Mouse (Mus musculus): ENCODE results near the gene Tsc2.
A peak's percentile ranks its signal among the peaks of the same experiment; 100 is the strongest.
"Not testable (repeated sequence)": the region's sequence is repeated elsewhere in the genome, so short reads cannot be mapped to it uniquely, and the experiment has no call there.

Tsc2 gene

GRCm38 (mm10) chr17:24632167-24632812, at the start of gene Tsc2, which contains the start of gene Nthl1:
Gene Tsc2 (minus strand): TSS chr17:24632630.
Gene Nthl1 (plus strand): TSS chr17:24632680.
- DNase-seq, result peak; percentile 87 to 93

- no peak for DNase-seq
Measured at GRCm38 (mm10) chr17:24677500-24678080, 45.2 kb upstream of the Tsc2 start.

GRCm38 (mm10) chr17:24676877-24677276, 44.4 kb upstream of the Tsc2 start:
- DNase-seq, result no peak

GRCm38 (mm10) chr17:24676187-24676586, 43.8 kb upstream of the Tsc2 start:
- DNase-seq, result peak; percentile 70 to 82

- no peak for DNase-seq
Measured at GRCm38 (mm10) chr17:24674277-24674676, 41.8 kb upstream of the Tsc2 start.

DNA sequence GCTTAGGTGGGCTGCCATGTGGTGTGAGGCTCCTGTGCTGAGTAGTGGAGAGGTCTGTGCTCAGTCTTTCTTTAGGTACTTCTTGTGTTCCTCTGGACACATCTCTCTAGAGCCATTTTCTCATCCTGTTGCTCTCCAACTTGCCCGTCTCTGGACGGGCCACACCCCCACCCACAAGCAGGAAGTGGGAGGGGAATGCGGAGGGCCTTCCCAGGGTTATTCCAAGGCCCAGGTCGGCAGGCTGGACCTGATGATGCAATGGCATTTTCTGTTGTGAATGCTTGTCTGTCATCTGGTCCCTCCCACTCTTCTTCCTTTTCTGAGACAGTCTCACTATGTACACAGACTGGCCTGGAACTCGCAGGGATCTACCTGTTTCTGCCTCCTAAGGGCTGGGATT, 39.7 kb upstream of the Tsc2 start:
- peak; percentile 62 to 87 for DNase-seq

GRCm38 (mm10) chr17:24671346-24671745, 38.9 kb upstream of the Tsc2 start:
- DNase-seq, result no peak

DNA sequence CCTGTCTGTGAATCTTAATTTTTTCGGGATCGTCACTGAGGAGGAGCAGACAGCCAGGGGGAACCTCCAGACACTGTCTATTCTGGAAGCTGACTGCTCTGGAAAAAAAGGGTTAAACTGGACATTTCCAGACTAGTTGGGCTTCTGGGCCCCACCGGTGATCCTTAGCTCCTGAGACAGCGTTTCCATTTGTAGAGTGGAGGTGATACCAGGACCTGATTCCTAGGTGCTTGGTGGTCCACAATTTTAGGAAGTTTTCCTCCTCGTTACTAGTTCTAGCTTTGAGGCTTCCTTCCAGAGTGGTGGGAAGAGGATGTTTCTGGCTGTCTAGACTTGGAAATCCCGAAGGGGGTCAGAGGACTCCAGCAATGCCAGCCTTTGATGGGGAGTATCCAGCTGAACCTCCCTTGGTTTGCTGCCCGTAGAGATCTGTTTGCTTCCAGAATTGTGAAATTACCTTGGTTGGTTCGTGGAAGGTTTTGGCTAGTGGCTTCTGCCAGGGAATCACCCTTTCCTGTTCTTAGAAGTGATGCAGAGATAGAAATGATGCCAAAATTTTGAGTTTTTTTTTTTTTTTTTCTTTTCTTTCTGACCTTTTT, 37.9 kb upstream of the Tsc2 start:
- DNase-seq, result no peak

- DNase-seq, result peak; percentile 97
Measured at GRCm38 (mm10) chr17:24669545-24670245, 37.3 kb upstream of the Tsc2 start, which contains the start of gene Zfp598. Gene Zfp598 (plus strand): TSS chr17:24669687.

GRCm38 (mm10) chr17:24669214-24669544, 36.7 kb upstream of the Tsc2 start:
- not testable (repeated sequence) for DNase-seq

DNA sequence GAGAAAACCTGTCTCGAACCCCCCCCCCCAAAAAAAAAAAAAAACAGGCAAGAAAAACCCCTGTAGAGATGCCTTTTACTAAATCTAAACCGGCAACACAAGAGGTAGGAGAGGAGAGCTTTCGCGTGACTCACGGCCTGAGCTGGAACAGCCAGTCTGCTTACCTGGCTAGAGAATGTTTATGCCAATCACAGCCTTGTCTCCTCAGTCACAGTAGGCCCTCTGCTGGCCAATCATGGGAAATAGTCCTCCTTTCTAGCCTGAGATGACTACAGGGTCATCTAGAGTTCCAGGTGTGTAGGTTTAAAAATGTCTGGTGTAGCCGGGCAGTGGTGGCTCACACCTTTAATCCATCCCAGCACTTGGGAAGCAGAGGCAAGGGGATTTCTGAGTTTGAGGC, 35.0 kb upstream of the Tsc2 start:
- DNase-seq, result peak; percentile 82 to 86

DNA sequence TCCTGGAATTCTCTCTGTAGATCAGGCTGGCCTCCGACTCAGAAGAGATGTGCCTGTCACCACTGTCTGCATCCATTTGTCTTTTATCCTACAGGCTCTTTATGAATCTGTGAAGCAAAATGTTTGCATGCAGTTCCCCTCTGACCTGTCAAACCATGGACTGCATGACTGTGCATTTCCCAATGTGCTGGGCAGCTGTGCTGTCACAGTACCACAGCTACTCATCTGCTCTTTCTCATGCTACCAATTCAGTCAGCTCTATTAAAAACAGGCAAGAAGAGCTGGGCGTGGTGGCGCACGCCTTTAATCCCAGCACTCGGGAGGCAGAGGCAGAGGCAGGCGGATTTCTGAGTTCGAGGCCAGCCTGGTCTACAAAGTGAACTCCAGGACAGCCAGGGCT, 34.6 kb upstream of the Tsc2 start:
- DNase-seq, result not testable (repeated sequence)

- DNase-seq, result peak in 1 of 2 experiments; percentile 56
Measured at GRCm38 (mm10) chr17:24658017-24658758, 25.8 kb upstream of the Tsc2 start, which contains the start of gene Npw. Gene Npw (minus strand): TSS chr17:24658457.

DNA sequence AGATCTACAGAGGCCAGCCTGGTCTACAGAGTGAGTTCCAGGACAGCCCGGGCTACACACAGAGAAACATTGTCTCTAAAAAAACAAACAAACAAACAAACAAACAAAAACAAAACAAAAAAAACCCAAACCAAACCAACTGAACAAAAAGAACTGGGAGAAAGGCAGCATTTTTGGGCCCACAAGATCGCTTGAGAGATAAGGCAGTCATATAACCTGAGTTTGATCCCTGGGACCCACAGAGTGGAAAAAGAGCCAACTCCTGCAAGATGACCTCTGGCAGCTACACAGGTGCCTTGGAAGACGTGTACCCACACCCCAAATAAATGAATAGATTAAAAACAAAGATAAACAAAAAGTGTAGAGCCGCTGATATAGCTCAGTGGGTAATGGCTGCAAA, 22.5 kb upstream of the Tsc2 start:
- no peak for DNase-seq

DNA sequence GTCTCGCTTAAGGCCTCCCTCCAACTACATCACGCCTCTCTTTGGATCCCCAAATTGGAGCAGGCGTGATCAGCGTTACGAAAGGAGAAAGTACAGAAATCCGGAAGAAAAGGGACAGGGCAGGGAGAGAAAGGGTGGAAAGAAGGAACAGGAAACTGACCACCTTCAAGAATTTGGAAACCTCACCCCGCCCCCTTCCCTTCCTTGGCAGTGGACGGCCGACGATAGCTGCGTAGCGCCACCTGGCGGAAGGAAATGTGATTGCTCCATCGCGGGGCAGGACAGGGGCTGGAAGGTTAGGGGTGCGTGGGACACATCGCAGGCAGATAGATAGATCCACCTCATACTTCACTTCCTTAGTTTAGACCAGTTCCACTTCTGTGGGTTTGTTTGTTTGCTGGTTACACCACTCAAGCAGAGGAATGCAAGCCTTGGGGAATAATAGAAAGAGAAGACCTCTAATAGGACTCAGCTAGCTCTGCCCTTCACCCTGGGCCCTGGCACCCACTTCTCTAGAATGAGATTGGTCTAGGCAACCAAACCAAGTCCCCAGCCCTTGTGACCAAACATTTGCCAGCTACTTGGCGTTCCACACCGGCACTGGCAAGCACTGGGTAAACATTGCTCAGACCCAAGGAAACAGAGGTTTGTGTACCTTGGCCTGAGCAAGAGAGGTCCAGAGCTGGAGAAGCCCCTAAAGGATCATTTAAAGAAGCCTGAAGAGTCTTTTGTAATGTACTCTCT, 21.7 kb upstream of the Tsc2 start:
- DNase-seq, result peak; percentile 82 to 89

GRCm38 (mm10) chr17:24651835-24652234, 19.4 kb upstream of the Tsc2 start:
- DNase-seq, result no peak

- no peak for DNase-seq
Measured at GRCm38 (mm10) chr17:24650766-24651165, 18.3 kb upstream of the Tsc2 start.

- peak; percentile 73 to 85 for DNase-seq
Measured at GRCm38 (mm10) chr17:24650070-24650616, 17.7 kb upstream of the Tsc2 start, which contains the start of gene Slc9a3r2. Gene Slc9a3r2 (minus strand): TSS chr17:24650327.

- DNase-seq, result peak; percentile 67 to 86
Measured at GRCm38 (mm10) chr17:24649581-24650069, 17.2 kb upstream of the Tsc2 start.

GRCm38 (mm10) chr17:24648731-24649377, 16.4 kb upstream of the Tsc2 start:
- no peak for DNase-seq

DNA sequence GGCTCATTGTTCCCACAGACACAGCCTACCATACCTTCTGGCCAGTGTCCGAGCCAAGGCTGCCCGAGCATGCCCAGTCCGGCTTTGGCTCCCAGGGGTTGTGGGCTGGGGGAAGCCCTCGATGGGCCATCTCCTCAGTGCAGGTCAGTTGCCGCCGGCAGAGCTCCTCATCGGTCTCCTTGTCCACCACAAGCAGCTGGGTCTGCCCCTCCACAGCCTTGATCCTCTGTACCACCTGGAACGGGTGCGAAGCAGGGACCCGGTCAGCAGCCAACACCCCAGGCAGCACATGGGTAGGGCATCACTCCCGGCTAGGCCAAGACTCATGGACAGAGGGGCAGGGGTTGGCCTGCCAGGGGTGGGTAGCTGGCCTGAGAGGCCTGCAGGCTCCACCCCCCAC, 15.1 kb upstream of the Tsc2 start:
- DNase-seq, result no peak
